Mouse (Mus musculus): ENCODE measurements around the gene Ggnbp2. TPM values are rescaled to one million over a fixed set of nuclear protein-coding genes. Genes with fewer than 3 reads are reported as not detected.

Ggnbp2 gene
- polyA plus RNA-seq, 1 experiment: 25.4 TPM

GRCm38 (mm10) chr11:84889492-84889891 is 18.9 kb upstream of the Ggnbp2 start:
- no peak for TF ChIP-seq POLR2A (IDR thresholded peaks at IDR 0.05; ENCODE audit: low read depth, low read length)
- TF ChIP-seq CTCF (IDR thresholded peaks at IDR 0.05; ENCODE audit: extremely low read depth, insufficient read depth, insufficient read length, insufficient replicate concordance): no peak
- Histone ChIP-seq H3K27me3 (ENCODE audit: control insufficient read depth, insufficient read depth, low read length) (no peaks in the 10 kb centered on the region), H3K4me1 (ENCODE audit: control insufficient read depth, insufficient read depth, insufficient read length) (no peaks in the 10 kb centered on the region), H3K27ac (ENCODE audit: insufficient read depth, low read length) (no peak overlapping the region), H3K36me3 (ENCODE audit: control insufficient read depth, insufficient read depth, low read length) (peaks cover 3% of the 10 kb centered on the region; the same call in 1 of the 2 replicates), H3K4me3 (ENCODE audit: extremely low read depth, insufficient read depth, insufficient read length) (no peak overlapping the region)
- DNase-seq (ENCODE audit: low read depth in 1 of 2, low spot score in 2 of 2): no peak
- 93% methylated on average over 2 of the region's 2 CpGs for WGBS

- WGBS: 92% methylated on average over 8 of the region's 8 CpGs
- Histone ChIP-seq H3K27me3 (ENCODE audit: control insufficient read depth, insufficient read depth, low read length) (no peaks in the 10 kb centered on the region), H3K27ac (ENCODE audit: insufficient read depth, low read length) (no peak overlapping the region), H3K36me3 (ENCODE audit: control insufficient read depth, insufficient read depth, low read length) (peaks cover 3% of the 10 kb centered on the region; the same call in 1 of the 2 replicates), H3K4me1 (ENCODE audit: control insufficient read depth, insufficient read depth, insufficient read length) (no peaks in the 10 kb centered on the region), H3K4me3 (ENCODE audit: extremely low read depth, insufficient read depth, insufficient read length) (no peak overlapping the region)
- no peak for DNase-seq (ENCODE audit: low read depth in 1 of 2, low spot score in 2 of 2)
- TF ChIP-seq CTCF (IDR thresholded peaks at IDR 0.05; ENCODE audit: extremely low read depth, insufficient read depth, insufficient read length, insufficient replicate concordance) (no peak), POLR2A (IDR thresholded peaks at IDR 0.05; ENCODE audit: low read depth, low read length) (no peak)
Observed at GRCm38 (mm10) chr11:84888025-84888424, 17.4 kb upstream of the Ggnbp2 start.

- H3K36me3 ChIP-seq (ENCODE audit: control insufficient read depth, insufficient read depth, low read length): peaks cover 2% of the 10 kb centered on the region; the same call in 1 of the 2 replicates
- no peaks in the 10 kb centered on the region for H3K27me3 ChIP-seq (ENCODE audit: control insufficient read depth, insufficient read depth, low read length)
- no peak overlapping the region for H3K4me3 ChIP-seq (ENCODE audit: extremely low read depth, insufficient read depth, insufficient read length)
- no peak overlapping the region for H3K27ac ChIP-seq (ENCODE audit: insufficient read depth, low read length)
- no peak for DNase-seq (ENCODE audit: low read depth in 1 of 2, low spot score in 2 of 2)
- WGBS: 95% methylated on average over 11 of the region's 11 CpGs
- H3K4me1 ChIP-seq (ENCODE audit: control insufficient read depth, insufficient read depth, insufficient read length): no peaks in the 10 kb centered on the region
- no peak for TF ChIP-seq POLR2A (IDR thresholded peaks at IDR 0.05; ENCODE audit: low read depth, low read length)
- TF ChIP-seq CTCF (IDR thresholded peaks at IDR 0.05; ENCODE audit: extremely low read depth, insufficient read depth, insufficient read length, insufficient replicate concordance): no peak
Observed at GRCm38 (mm10) chr11:84886767-84887511, 16.3 kb upstream of the Ggnbp2 start.

GRCm38 (mm10) chr11:84886236-84886635 is 15.6 kb upstream of the Ggnbp2 start:
- Histone ChIP-seq H3K36me3 (ENCODE audit: control insufficient read depth, insufficient read depth, low read length) (peaks cover 2% of the 10 kb centered on the region; the same call in 1 of the 2 replicates), H3K27me3 (ENCODE audit: control insufficient read depth, insufficient read depth, low read length) (no peaks in the 10 kb centered on the region), H3K4me1 (ENCODE audit: control insufficient read depth, insufficient read depth, insufficient read length) (no peaks in the 10 kb centered on the region), H3K4me3 (ENCODE audit: extremely low read depth, insufficient read depth, insufficient read length) (no peak overlapping the region), H3K27ac (ENCODE audit: insufficient read depth, low read length) (no peak overlapping the region)
- WGBS: 93% methylated on average over 5 of the region's 5 CpGs
- no peak for DNase-seq (ENCODE audit: low read depth in 1 of 2, low spot score in 2 of 2)
- no peak for TF ChIP-seq CTCF (IDR thresholded peaks at IDR 0.05; ENCODE audit: extremely low read depth, insufficient read depth, insufficient read length, insufficient replicate concordance)

GRCm38 (mm10) chr11:84885238-84885637 is 14.6 kb upstream of the Ggnbp2 start:
- TF ChIP-seq CTCF (IDR thresholded peaks at IDR 0.05; ENCODE audit: extremely low read depth, insufficient read depth, insufficient read length, insufficient replicate concordance) (no peak), POLR2A (IDR thresholded peaks at IDR 0.05; ENCODE audit: low read depth, low read length) (no peak)
- Histone ChIP-seq H3K4me3 (ENCODE audit: extremely low read depth, insufficient read depth, insufficient read length) (no peak overlapping the region), H3K27ac (ENCODE audit: insufficient read depth, low read length) (no peak overlapping the region), H3K36me3 (ENCODE audit: control insufficient read depth, insufficient read depth, low read length) (peaks cover 2% of the 10 kb centered on the region; the same call in 1 of the 2 replicates), H3K4me1 (ENCODE audit: control insufficient read depth, insufficient read depth, insufficient read length) (no peaks in the 10 kb centered on the region; the same call in 1 of the 2 replicates), H3K27me3 (ENCODE audit: control insufficient read depth, insufficient read depth, low read length) (no peaks in the 10 kb centered on the region)
- no peak for DNase-seq (ENCODE audit: low read depth in 1 of 2, low spot score in 2 of 2)
- 82% methylated on average over 4 of the region's 4 CpGs for WGBS

GRCm38 (mm10) chr11:84882346-84882745 is 11.7 kb upstream of the Ggnbp2 start:
- no peak for DNase-seq (ENCODE audit: low read depth in 1 of 2, low spot score in 2 of 2)
- Histone ChIP-seq H3K4me3 (ENCODE audit: extremely low read depth, insufficient read depth, insufficient read length) (no peak overlapping the region), H3K36me3 (ENCODE audit: control insufficient read depth, insufficient read depth, low read length) (peaks cover 2% of the 10 kb centered on the region), H3K4me1 (ENCODE audit: control insufficient read depth, insufficient read depth, insufficient read length) (peaks cover 5% of the 10 kb centered on the region; the same call in 1 of the 2 replicates), H3K27me3 (ENCODE audit: control insufficient read depth, insufficient read depth, low read length) (no peaks in the 10 kb centered on the region), H3K27ac (ENCODE audit: insufficient read depth, low read length) (no peak overlapping the region)
- TF ChIP-seq POLR2A (IDR thresholded peaks at IDR 0.05; ENCODE audit: low read depth, low read length) (no peak), CTCF (IDR thresholded peaks at IDR 0.05; ENCODE audit: extremely low read depth, insufficient read depth, insufficient read length, insufficient replicate concordance) (no peak)
- 94% methylated on average over 7 of the region's 7 CpGs for WGBS

GRCm38 (mm10) chr11:84880971-84881370 is 10.4 kb upstream of the Ggnbp2 start:
- 66% methylated on average over 9 of the region's 9 CpGs for WGBS

More at GRCm38 (mm10) chr11:84880971-84881370, 10.4 kb upstream of the Ggnbp2 start:
- H3K36me3 ChIP-seq (ENCODE audit: control insufficient read depth, insufficient read depth, low read length): peaks cover 2% of the 10 kb centered on the region
- no peak overlapping the region for H3K27ac ChIP-seq (ENCODE audit: insufficient read depth, low read length)
- H3K4me1 ChIP-seq (ENCODE audit: control insufficient read depth, insufficient read depth, insufficient read length): peaks cover 5% of the 10 kb centered on the region; the same call in 1 of the 2 replicates
- TF ChIP-seq POLR2A (IDR thresholded peaks at IDR 0.05; ENCODE audit: low read depth, low read length): no peak
- no peak for TF ChIP-seq CTCF (IDR thresholded peaks at IDR 0.05; ENCODE audit: extremely low read depth, insufficient read depth, insufficient read length, insufficient replicate concordance)
- H3K4me3 ChIP-seq (ENCODE audit: extremely low read depth, insufficient read depth, insufficient read length): peak overlapping the region; percentile 83; the same call in 1 of the 2 replicates
- DNase-seq (ENCODE audit: low read depth in 1 of 2, low spot score in 2 of 2): no peak
- no peaks in the 10 kb centered on the region for H3K27me3 ChIP-seq (ENCODE audit: control insufficient read depth, insufficient read depth, low read length)
